Mouse (Mus musculus) layer of hippocampus, adult 2 months (tissue): ENCODE results near the gene Opn3. TPM values are rescaled to one million over a fixed set of nuclear protein-coding genes. Genes with fewer than 3 reads are reported as not detected.
A peak's percentile ranks its signal among the peaks of the same experiment; 100 is the strongest.

Experiments used
- DNase-seq, 2 experiments: peaks; one replicate each; pipeline ENCODE4 v3.0.0; 2022; ENCODE audit warnings: low spot score in 2 of 2
- H3K27ac ChIP-seq: fragments of 200-600 bp; 2 replicates; pipeline ENCODE4 v1.8.1; 2022
- H3K4me3 ChIP-seq: fragments of 200-600 bp; 2 replicates; pipeline ENCODE4 v1.8.1; 2022; ENCODE audit warnings: mild to moderate bottlenecking
- CTCF ChIP-seq: fragments of 200-600 bp; conservative IDR thresholded peaks from 2 replicates; pipeline ENCODE4 v1.8.1; 2022; ENCODE audit warnings: antibody characterized with exemption, mild to moderate bottlenecking, moderate library complexity
- total RNA-seq, 2 experiments: library from RNA; stranded (reverse); gene quantifications; 2 replicates each; pipeline ENCODE4 v1.2.3; 2021

Opn3 gene
- total RNA-seq, 2 experiments from 2014 or later: 1.0 to 1.7 TPM

GRCm38 (mm10) chr1:175680995-175681394 is 11.6 kb downstream of the Opn3 start:
- TF ChIP-seq CTCF: no peak
- DNase-seq: no peak

DNA sequence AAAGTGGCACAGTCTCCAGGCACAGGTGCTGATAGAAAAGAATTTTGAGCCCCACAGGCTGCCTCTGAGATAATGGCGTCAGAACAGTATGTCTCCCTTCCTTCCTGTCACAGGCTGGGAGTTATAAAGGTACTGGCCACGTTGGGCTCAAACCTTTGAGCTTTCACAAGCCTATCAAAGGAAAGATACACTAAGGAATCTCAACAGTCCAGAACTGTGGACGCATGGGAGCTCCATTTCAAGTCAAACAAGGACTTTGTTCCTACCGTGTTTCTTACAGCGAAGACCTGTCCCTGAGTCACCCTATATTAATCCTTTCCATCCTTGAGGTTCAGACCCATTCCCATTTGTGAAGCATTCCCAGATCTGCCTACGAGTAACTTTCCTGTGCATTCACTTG is 15.1 kb downstream of the Opn3 start:
- TF ChIP-seq CTCF: no peak
- no peak for DNase-seq

More at GRCm38 (mm10) chr1:175680995-175681394, 11.6 kb downstream of the Opn3 start:
- no peak overlapping the region for H3K4me3 ChIP-seq
- H3K27ac ChIP-seq: no peak overlapping the region

GRCm38 (mm10) chr1:175675116-175675515 is 17.5 kb downstream of the Opn3 start:
- no peak overlapping the region for H3K27ac ChIP-seq
- no peak overlapping the region for H3K4me3 ChIP-seq
- no peak for TF ChIP-seq CTCF
- DNase-seq: no peak

More for the DNA sequence above, 15.1 kb downstream of the Opn3 start:
- no peak overlapping the region for H3K27ac ChIP-seq
- H3K4me3 ChIP-seq: no peak overlapping the region

- Histone ChIP-seq H3K27ac (no peak overlapping the region), H3K4me3 (no peak overlapping the region)
- DNase-seq: no peak
- no peak for TF ChIP-seq CTCF
Measured at GRCm38 (mm10) chr1:175673563-175674325, 18.8 kb downstream of the Opn3 start.

GRCm38 (mm10) chr1:175671626-175672025 is 20.9 kb downstream of the Opn3 start:
- no peak for DNase-seq
- peak; percentile 72 for TF ChIP-seq CTCF
- Histone ChIP-seq H3K27ac (no peak overlapping the region), H3K4me3 (no peak overlapping the region)

DNA sequence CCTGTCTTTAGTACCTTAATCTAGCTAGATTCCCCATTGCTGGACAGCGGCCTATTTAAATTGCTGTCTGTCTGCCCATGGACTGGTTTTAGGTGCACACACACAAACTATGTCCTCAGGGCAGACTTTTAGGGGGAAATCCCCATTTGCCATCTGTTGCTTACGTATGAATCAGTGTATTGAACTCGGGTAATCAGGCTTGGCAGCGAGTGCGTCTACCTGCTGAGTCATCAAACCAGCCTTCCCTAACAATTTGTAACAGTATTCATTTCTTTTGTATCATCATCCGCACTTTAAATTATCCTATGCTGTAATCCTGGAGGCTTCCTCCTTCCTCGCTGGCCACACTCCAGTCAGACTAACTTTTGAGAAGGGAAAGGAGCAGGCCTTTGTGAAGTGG is 22.5 kb downstream of the Opn3 start:
- no peak for TF ChIP-seq CTCF
- no peak overlapping the region for H3K4me3 ChIP-seq
- DNase-seq: no peak
- no peak overlapping the region for H3K27ac ChIP-seq

DNA sequence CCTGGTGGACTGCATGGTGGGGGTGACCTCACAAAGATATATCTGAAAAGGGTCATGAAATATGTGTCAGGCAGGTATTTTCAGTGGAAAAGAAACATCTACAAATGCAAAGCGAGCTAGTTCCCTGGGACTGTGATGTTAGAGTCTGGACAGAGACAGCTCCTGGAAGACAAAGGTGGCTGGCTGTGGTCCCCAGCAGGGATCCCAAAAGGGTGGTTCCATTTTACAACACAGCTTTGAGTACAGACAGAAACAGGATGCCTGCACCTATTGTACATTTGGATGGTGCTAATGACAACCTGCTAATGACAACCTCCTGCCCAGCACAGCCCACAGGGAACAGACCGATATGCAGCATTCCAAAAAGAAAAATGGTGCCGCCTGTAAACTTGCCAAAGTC is 23.1 kb downstream of the Opn3 start:
- no peak for DNase-seq
- Histone ChIP-seq H3K4me3 (no peak overlapping the region), H3K27ac (no peak overlapping the region)
- TF ChIP-seq CTCF: no peak

DNA sequence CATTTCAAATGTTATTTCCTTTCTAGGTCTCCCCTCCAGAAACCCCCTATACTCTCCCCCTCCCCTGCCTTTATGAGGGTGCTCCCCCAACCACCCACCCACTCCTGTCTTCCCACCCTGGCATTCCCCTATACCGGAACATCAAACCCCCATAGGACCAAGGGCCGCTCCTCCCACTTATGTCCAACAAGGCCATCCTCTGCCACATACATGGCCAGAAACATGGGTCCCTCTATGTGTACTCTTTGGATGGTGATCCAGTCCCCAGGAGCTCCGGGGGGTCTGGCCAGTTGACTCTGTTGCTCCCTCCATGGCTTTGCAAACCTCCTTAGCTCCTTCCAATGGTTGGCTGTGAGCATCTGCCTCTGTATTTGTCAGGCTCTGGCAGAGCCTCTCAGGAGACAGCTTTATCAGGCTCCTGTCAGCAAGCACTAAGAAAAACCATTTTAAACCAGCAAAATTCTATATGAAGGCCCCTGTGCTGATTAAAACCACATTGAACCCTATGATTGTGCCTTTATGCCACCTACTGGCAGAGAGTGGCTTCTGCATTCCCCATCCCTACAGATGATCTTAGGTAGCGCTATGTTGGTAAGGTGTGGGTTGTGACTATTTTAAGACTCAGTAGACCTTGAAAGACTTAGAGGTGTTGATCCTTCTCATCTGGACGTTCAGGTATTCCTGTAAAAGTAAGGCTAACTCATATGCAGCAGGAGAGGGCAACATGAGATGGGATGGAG is 23.7 kb downstream of the Opn3 start:
- H3K27ac ChIP-seq: no peak overlapping the region
- no peak overlapping the region for H3K4me3 ChIP-seq
- peak; percentile 88 for TF ChIP-seq CTCF
- no peak for DNase-seq

GRCm38 (mm10) chr1:175659900-175660299 is 32.7 kb downstream of the Opn3 start:
- DNase-seq: no peak
- no peak for TF ChIP-seq CTCF
- Histone ChIP-seq H3K4me3 (no peak overlapping the region), H3K27ac (no peak overlapping the region)

DNA sequence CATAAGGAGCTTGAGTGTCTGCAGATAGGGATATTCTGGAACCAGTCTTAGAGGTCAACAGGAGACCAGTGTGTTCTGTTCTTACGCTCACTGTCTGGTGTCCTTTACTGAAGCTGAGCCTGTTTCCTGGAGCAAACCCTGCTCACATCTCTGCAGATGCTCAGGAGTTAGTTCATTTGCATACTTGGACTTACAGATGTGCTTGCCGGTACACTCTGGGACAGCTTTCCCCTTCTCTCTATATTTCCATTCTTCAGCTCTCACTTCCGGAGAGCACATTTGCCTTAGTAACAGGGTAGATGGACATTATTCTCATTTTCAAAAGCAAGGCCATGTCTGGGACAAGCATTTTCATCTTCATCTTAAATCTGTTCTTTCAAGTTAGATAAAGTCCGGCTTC is 44.0 kb downstream of the Opn3 start:
- no peak for DNase-seq
- H3K4me3 ChIP-seq: no peak overlapping the region
- no peak for TF ChIP-seq CTCF
- H3K27ac ChIP-seq: no peak overlapping the region

DNA sequence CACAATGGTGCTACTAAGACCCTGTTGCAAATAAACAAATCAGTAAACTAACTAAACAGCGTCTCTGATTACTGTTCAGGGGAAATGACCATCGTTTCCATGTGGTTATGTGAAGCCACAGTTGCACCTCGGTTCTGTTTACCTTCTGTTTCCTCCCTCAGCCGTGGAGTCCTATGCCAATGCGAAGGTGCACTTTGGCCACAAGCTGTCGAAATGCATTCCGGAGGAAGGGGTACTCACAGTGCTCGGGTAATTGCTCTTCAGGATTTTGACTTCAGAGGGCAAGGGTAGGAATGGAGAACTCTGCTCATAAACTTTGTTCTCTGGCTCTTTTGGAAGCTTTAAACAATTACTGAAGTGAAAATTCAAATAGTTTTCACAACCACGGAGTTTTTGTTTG is 45.6 kb downstream of the Opn3 start:
- no peak for DNase-seq
- Histone ChIP-seq H3K4me3 (no peak overlapping the region), H3K27ac (no peak overlapping the region)
- TF ChIP-seq CTCF: no peak

- TF ChIP-seq CTCF: no peak
- H3K4me3 ChIP-seq: no peak overlapping the region
- H3K27ac ChIP-seq: no peak overlapping the region
- DNase-seq: no peak
Measured at GRCm38 (mm10) chr1:175643496-175644265, 48.9 kb downstream of the Opn3 start.
